Mouse (Mus musculus): ENCODE measurements around the gene Sat2.

- TF ChIP-seq CTCF (IDR thresholded peaks at IDR 0.05; ENCODE audit: low read depth, low read length), result no peak
- TF ChIP-seq TAL1 (conservative IDR thresholded peaks at IDR 0.05; ENCODE audit: low read depth, low read length), result no peak
These were observed 50.4 kb downstream of the Sat2 start, which contains the start of gene Eif4a1 for GRCm38 (mm10) chr11:69672211-69672706.

All from G1E (cell line).